Mouse (Mus musculus) cerebellum, postnatal 14 days (tissue): ENCODE data around the gene Rnf149.
A peak's percentile ranks its signal among the peaks of the same experiment; 100 is the strongest.
"Not testable (repeated sequence)": the region's sequence is repeated elsewhere in the genome, so short reads cannot be mapped to it uniquely, and the experiment has no call there.

Experiments used
- DNase-seq, 2 experiments: peaks; one replicate each; pipeline ENCODE4 v3.0.0; 2021; ENCODE audit warnings: mixed read lengths in 2 of 2

The Rnf149 gene

GRCm38 (mm10) chr1:39577253-39577705 is at the start of gene Rnf149:
TSS of gene Rnf149 (minus strand) at chr1:39577405.
- DNase-seq: peak; percentile 94 to 97

- no peak for DNase-seq
Observed at GRCm38 (mm10) chr1:39625491-39625890, 48.3 kb upstream of the Rnf149 start.

DNA sequence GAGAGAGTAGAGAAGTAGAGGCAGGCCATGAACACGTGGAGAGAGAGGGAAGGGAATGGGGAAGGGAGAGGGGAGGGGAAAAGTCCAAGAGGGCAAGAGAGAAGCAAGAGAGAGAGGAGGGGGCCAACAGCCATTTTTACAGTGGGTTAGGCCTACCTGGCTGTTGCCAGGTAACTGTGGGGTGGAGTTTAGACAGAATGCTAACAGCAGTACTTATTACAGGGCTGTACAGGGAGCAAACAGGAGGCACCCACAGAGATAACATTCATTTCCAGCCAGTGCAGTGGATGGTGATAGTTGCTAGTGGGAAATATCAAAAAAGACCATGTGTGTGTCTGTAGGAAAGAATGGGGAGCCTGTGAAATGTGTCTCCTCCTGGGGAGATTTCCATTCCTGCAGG is 46.5 kb upstream of the Rnf149 start:
- DNase-seq: no peak

- no peak for DNase-seq
Observed at GRCm38 (mm10) chr1:39623106-39623505, 45.9 kb upstream of the Rnf149 start.

DNA sequence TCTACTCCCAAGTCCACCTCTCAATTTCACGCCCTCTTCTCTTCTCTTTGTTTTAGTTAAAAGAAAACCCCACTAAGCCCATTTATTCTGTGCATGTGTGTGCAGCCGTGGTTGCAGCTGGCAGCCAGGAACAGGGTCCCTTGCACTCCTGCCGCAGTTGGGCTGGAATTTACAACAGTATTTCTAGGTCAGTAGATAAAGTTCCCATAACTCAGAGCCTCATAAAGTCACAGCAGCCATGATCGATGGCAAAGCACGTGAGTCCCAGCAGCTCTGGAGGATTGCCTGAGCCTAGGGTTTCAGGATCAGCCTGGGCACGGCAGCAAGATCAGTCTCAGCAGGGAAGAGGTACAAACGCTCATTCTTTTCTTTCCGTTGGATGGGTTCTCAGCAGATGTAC is 41.3 kb upstream of the Rnf149 start:
- DNase-seq: no peak

DNA sequence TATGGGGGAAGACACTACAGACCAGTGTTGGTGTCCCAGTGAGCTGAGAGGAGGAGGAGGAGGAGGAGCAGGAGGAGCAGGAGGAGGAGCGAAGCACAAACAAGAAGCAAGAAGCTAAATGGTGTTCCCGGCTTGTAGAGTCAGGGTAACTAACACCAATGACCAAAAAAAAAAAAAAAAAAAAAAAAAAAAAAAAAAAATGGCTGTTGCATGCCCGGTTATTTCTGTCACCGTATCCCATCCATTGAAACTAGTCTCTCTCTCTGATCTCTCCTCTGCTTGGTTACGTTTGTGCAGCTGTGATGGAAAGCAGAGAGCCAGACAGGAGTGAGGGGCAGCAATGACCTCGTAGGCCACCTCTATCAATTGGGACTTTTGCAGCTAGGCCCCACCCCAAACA is 38.3 kb upstream of the Rnf149 start:
- DNase-seq: no peak

GRCm38 (mm10) chr1:39614462-39615279 is 37.5 kb upstream of the Rnf149 start:
- DNase-seq: peak; percentile 58 to 71

DNA sequence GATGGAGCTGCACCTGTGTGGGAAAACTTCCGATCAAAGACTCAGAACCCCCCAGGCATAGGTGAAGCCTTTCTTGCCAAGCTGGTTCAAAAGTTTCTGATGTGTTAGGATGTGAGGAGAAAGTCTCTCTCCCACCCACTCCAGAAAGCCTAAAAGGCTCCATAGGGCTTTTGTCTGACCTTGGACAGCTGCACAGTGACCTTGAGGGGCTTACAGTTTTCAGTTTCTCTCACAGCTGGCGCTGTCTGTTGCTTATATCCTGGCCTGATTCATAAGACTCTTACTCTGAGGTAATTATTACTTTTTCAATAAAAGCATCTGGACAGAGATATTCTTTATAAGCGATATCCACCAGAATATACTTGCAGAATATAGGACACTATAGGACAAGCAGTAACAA is 35.9 kb upstream of the Rnf149 start:
- DNase-seq: no peak

GRCm38 (mm10) chr1:39612491-39612890 is 35.3 kb upstream of the Rnf149 start:
- no peak for DNase-seq

- no peak for DNase-seq
Observed at GRCm38 (mm10) chr1:39608534-39608933, 31.3 kb upstream of the Rnf149 start.

DNA sequence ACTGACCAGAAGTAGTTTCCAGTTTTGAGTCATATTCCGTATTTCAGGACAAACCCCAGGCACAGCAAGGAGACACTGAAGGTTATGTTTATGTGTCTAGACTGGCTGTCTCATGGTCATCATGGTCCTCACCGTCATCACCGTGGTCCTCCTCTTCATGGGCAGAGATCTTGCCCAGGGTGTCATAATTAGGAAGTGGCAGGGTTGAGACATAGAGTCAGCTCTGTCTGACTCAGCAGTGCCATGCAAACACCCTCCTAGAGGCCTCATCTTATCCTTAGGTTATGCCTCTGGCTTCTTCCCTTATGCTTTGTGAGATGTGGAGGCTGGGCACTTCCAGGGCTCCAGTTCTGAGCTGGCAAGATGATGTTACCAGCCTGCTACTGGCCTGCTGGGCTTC is 25.3 kb upstream of the Rnf149 start:
- DNase-seq: no peak

DNA sequence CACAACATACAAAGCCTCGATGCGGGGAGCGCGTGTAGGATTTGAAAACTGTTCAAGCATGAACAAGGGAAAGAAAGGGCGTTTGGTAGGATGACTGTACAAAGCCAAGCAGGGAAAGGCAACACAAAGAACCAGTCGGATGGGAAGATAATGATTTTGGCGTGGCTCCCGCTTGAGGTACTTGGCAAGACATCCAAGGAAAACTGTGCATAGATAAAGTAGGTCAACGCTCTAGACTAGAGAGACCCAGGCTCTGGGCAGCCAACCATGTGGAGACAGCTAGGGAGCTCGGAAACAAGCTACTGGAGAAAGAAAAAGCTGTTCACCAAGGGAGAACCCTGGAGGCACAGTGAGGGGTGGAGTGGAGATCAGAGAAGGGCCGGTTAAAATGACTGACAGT is 21.5 kb upstream of the Rnf149 start:
- peak; percentile 71 to 80 for DNase-seq

DNA sequence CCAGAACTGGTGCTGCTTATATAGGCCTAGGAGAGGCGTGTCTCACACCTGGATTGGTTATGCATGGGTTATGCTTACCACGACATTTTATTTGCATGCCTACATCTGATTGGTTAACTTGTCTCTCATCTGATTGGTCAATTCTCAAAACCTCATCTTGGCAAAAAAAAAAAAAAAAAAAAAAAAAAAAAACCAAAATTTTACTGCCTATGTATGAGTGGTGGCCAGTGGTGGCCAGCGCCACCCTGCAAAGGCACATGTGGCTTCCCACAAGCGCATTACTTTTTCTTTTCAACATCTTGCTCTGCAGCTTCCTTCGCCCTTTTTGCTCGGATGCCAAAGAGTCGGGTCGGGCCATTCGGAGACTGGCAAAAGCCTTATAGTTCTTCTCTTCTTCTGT is 19.9 kb upstream of the Rnf149 start:
- DNase-seq: not testable (repeated sequence)

DNA sequence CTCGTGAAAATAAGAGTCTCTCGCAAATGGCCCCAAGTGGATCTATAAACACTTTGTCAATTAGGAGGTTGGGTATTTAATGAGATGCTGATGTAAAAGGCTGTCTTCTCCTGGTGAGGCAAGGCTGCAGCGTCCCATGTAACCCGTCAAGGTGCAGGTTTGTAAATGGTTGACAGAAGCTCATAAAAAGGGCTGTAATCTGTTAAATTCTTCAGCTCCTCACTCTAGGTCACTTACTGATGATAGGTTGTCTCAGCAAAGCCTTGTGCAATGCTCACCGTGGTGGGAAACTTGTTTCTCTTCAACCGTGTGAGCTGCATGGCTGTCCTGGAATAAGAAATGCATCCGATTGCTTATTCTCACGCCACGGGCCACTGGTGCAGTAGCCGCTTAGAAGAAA is 16.6 kb upstream of the Rnf149 start:
- DNase-seq: no peak

DNA sequence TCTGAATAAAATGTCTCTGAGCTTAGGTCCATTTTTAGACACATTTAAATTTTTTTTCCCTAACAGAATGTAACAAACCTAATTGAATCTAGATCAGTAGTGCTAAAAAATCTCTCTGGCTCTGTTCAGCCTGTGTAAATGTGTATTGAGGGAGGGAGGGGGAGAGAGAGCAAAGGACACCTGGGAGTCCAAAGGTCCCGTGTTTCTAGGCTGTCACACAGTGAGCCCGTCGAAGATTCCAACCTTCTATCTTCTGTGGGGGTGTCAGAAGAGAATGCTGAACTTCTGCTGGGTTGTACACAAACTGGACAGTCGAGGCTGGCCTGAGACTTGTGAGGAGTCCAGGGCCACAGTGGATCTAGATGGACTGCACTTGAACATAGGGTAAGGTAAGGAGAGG is 14.9 kb upstream of the Rnf149 start:
- DNase-seq: no peak

DNA sequence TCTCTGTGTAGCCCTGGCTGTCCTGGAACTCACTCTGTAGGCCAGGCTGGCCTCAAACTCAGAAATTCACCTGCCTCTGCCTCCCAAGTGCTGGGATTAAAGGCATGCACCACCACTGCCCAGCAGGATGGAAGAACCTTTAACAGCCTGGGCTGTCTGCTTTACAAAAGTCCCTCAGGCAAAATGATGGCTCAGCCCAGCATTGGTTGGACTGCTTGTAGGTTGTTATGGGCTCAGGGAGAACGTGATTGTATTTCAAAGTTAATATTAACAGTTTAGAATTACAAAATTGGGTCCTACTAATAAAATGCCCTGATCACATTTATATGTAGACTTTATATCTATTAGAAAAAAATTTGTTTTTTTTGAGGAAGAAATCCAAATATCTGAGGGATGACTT is 14.4 kb upstream of the Rnf149 start:
- DNase-seq: not testable (repeated sequence)

DNA sequence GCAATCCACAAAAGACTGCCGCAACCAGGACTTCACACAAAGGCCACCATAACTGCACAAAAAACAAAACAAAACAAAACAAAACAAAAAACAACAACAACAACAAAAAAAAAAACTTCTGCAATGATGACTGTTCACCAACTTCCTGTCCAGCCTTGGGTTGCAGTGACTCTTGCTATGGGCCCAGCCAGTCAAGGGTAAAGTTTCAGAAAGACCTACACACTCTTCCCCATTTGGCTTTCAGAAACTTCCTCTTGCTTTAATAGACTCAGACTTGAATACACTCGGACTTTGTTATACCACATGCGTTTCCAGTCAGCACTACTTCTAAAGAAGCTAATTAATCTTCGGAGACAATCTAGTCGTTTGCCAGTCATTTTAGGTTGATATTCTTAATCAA is 13.0 kb upstream of the Rnf149 start:
- DNase-seq: no peak

GRCm38 (mm10) chr1:39585416-39585815 is 8.2 kb upstream of the Rnf149 start:
- no peak for DNase-seq

- no peak for DNase-seq
Observed at GRCm38 (mm10) chr1:39583173-39583572, 6.0 kb upstream of the Rnf149 start.

DNA sequence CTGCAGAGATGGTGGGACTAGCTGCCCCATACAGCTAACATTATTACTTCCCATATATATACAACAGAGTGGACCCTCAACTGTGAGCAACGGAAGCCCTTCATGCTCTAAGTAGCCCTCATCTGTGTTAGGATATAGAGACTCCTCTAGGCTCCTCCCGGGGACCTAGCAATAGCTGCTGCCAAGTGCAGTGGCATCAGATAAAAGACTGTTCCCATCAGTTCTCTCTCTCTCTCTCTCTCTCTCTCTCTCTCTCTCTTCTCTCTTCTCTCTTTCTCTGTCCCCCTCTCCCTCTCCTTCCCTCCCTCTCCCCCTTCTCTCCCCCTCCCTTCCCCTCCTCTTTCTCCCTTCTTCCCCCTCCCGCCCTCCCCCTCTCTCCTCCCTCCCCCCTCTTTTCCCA is 4.0 kb upstream of the Rnf149 start:
- no peak for DNase-seq

DNA sequence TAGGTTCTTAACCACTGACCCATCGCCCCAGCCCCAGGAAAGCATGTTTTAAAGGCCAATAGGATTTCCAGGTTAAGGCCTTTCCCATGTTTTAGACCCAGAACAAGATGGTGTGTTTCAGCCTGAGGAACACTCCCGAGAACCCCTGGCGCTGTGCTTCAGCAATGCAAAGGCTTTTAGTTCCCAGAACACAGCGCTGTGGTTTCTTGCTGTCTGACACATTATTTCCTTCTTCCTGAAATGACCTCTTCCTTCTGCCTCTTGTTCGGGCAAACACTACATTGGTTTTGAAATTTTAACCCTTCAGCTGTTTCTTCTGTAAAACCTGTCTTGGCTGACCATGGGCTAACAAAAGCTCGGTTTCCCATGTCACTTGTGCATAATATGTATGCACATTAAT is 1.9 kb upstream of the Rnf149 start:
- no peak for DNase-seq

- no peak for DNase-seq
Observed at GRCm38 (mm10) chr1:39578446-39578845, 1.2 kb upstream of the Rnf149 start.

GRCm38 (mm10) chr1:39576431-39577243 is 568 bp downstream of the Rnf149 start:
- peak; percentile 59 to 74 for DNase-seq

GRCm38 (mm10) chr1:39575778-39576375 is 1.3 kb downstream of the Rnf149 start:
- DNase-seq: no peak
